Mouse (Mus musculus) T-helper 1 cell (primary cell): ENCODE measurements around the gene Adrb1.

Experiments used
- in situ Hi-C: fragments of 300-600 bp; cut with MboI, MseI; formaldehyde crosslinking; loops from one replicate; pipeline ENCODE4 v1.15.1; 2025; ENCODE audit warnings: high pct_unique_total_duplicates

The Adrb1 gene

DNA sequence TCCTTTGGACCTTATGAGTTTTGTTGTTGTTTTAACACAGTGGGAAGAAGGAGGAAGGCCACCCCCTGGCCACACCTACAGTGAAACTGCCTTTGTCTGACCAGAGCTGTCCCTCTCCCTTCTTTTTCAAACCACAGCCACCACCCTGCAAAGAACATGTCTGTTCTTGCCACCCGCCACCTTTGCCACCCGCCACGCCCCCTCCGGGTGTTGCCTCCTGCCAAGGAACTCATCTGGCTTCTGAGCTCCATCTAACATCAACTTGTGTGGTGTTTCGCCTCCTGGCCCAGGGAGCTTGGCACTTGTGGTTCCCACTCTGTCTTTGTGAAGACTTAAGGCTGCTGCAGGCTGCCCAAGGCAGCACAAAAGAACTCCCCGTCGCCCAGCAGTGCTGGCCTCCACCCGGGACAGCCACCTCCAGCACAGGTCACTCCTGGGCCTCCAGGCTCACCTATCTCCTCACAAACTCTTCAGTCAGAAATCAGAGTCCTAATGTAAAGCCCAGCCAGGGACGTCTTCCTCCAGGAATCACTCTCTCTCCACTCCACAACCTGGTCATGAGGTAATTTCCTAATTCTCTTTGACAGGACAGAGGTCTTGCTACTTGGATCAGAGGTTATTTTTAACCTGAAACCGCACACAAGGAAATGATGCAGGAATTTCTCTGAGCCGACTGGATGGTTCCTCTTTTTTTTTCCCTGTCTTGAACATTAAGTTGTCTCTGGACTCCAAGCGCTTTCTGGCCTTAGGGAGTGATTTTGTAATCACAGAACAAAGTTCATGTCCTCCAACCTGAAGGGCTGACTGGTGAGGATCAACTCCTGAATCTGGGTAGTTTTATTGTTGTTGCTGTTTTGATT, 18.5 kb upstream of the Adrb1 start:
- in situ Hi-C loops, result no loop called here

DNA sequence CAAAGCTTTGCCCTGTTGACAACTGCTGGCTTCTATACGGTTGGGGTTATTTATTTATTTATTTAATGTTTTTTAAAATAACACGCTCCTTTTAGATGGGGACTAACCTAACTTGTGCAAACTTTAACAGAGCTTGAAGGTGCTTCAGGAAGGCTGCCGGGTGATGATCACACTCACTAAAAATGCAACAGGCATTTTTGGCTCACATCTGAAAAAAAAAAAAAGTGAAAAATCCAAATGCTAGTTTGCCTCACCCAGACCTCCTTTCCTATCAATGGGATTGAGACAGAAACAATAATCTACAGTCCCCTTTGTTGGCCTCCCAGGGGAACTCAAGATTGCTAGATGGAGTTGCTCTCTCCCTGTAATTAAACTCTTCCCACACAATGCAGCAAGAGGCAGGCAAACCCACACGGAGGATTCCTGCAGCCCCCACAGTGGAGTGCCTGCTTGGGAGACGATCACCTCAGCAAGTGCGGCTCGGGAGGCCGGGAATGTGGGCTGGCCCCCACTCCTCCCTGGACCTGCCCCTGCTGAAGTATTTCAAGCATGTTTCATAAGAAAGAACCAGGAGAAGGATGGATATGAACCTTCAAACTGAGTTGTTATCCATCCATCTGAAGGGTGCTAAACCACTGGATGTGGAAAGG, 16.8 kb upstream of the Adrb1 start:
- in situ Hi-C loops, result no loop called here

DNA sequence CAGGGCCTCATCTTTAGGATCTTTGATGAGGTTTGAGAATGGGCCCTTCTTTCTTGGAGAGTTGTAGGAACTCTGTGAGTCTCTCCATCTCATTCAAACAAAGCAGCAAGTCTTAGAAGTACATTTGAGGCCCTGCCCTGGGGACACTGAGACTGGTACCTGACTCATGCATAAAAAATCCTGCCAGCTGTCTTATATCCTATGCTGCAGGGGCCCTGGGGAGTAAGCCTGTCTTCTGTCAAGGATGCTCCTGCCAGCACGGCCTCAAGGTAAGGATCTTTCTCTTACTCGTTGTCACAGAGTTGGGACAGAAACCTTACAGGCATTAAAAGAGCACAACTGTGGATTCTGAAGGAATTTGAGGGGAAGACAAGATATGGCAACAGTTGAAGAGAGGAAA, 13.2 kb upstream of the Adrb1 start:
- in situ Hi-C loops, result no loop called here

DNA sequence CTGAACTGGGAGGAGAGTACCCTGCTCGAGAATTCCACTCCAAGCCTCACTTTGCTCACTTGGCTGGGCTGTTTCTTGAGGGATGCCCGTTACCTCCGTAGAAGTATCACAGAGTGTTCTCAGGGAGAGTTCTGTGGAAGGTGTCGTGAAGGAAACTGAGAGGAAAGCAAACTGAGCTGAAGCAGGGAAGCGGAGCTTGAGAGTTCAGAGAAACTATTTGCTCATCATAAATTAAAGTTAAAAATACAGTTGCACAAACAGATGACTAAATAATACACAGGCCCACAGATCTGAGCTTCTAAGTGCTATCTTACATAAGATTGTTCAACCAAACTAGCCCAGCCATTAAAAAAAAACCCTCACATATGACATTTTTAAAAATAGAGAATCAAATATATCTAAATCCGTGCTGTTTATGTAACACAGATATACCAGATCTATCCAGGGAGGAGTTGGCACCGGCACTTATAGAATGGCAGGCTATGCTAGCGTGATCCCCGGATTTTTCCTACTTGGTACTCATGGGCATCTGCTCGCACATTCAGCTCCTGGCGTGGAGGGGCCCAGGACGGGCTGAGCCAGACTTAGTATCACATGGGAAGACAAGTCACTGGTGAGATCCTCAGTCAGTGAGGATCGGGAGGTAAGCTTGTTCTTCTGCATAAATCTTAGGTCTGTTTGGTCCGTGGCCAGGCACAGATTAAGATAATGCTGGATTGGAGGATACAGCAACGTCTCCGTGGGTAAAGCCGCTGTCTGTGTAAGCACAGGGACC, 11.7 kb upstream of the Adrb1 start:
- in situ Hi-C loops, result no loop called here

DNA sequence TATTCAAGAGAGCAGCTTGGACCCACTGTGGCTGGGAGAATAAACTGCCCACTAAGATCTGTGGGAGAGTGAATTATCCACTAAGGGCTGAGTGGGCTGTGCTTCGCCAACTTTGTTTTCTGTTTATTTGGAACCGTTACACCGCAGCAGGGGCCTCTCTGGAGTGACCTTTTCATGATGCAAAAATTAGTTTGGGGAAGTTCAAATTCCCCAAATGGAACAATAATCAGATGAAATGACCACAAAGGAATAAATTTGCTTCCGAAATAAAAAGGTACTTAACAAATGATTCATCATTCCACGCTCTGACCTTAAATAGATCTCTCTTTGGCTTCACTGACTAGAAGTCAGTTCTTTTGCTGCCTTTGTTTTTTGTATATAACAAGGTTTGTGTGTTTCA, 8.4 kb upstream of the Adrb1 start:
- in situ Hi-C loops, result no loop called here

DNA sequence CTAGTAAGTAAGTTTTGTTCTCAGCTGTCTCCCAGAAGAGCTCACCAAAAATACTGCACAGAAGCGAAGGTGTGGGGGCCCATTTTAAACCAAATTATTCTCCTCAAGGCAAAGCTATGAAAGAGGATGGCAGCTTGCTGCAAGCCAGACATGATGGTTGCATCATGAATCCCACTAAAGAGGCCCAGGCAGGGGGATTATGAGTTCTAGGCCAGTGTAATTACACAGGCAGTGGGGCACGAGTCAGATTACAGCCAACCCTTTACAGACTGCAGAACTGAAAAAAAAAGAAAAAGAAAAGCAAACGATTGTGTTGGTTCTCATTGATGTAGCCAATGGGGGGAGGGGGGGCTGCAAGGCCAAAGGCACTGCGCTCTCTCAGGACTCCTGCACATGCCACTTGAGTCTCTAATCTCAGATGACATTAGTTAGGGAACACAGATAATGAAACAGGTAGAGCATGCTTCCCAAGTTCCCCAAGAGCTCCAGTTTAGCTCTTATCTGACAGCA, 7.3 kb upstream of the Adrb1 start:
- in situ Hi-C loops, result no loop called here

DNA sequence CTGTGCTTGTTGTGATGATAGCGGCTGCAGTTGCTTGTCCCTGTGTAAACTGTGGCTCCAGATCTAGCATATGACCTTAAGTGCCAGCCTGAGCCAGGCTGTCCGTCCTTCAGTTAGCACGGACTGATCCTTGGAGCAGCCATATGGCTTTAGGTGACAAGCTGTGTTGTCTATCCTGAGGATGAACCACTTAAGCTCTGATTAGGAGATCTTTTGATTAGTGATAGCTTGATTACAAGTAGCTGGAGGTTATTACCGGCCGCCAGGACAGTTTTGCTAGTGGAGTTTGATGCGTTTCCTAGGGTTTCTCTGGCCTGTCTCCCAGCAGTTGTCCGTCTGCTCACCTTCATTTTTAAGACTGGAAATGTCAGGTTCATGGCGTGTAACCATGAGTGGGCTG, 4.0 kb upstream of the Adrb1 start:
- in situ Hi-C loops, result no loop called here

DNA sequence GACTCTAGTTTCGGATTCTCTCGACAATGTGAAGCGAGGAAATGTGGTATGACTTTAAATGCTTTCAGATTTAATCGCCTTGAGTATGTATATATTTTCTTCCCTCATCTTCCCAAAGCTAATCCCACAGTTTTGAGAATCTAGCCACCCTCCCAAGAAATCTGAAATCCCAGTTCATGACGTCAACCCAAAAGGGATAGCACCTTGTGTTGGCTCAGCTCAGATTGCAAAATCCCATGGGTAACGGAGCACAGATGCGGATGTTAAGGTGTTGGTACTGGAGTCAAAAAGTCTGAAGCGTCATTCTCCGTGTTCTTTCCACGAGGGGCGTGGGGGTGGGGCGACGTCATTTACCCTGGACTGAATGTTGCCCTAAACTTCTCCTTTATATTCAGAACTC, 1.1 kb upstream of the Adrb1 start:
- in situ Hi-C loops, result no loop called here

DNA sequence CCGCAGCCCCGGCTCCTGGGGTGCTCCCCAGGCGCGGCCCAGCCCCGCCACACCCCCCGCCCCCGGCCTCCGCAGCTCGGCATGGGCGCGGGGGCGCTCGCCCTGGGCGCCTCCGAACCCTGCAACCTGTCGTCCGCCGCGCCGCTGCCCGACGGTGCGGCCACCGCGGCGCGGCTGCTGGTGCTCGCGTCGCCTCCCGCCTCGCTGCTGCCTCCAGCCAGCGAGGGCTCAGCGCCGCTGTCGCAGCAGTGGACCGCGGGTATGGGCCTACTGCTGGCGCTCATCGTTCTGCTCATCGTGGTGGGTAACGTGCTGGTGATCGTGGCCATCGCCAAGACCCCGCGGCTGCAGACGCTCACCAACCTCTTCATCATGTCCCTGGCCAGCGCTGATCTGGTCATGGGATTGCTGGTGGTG, 300 bp downstream of the Adrb1 start:
- in situ Hi-C loops, result no loop called here

DNA sequence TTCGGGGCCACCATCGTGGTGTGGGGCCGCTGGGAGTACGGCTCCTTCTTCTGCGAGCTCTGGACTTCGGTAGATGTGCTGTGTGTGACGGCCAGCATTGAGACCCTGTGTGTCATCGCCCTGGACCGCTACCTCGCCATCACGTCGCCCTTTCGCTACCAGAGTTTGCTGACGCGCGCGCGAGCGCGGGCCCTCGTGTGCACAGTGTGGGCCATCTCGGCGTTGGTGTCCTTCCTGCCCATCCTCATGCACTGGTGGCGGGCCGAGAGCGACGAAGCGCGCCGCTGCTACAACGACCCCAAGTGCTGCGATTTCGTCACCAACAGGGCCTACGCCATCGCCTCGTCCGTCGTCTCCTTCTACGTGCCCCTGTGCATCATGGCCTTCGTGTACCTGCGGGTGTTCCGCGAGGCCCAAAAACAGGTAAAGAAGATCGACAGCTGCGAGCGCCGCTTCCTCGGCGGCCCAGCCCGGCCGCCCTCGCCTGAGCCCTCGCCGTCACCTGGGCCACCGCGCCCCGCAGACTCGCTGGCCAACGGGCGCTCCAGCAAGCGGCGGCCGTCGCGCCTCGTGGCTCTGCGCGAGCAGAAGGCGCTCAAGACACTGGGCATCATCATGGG, 822 bp downstream of the Adrb1 start:
- in situ Hi-C loops, result no loop called here

DNA sequence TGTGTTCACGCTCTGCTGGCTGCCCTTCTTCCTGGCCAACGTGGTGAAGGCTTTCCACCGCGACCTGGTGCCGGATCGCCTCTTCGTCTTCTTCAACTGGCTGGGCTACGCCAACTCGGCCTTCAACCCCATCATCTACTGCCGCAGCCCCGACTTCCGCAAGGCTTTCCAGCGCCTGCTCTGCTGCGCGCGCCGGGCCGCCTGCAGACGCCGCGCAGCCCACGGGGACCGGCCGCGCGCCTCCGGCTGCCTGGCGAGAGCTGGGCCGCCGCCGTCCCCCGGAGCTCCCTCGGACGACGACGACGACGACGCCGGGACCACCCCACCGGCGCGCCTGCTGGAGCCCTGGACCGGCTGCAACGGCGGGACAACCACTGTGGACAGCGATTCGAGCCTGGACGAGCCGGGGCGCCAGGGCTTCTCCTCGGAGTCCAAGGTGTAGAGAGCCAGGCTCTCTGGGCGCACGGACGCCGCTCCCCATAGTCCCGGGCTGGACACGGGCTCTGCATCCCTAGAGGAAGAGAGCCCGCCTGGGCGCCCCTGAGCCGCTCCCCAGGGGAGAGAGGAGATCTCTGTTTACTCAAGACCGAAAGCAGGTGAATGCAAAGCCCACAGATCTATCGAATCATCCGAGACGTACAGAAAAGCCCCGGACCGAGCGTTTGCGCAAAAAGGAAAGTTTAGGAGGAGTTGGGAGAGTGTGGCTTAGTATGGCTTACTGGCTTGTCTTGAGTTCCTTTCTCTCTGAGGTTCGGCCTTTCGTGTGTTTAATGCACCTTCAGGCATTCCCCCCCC, 1.5 kb downstream of the Adrb1 start:
- in situ Hi-C loops, result no loop called here

DNA sequence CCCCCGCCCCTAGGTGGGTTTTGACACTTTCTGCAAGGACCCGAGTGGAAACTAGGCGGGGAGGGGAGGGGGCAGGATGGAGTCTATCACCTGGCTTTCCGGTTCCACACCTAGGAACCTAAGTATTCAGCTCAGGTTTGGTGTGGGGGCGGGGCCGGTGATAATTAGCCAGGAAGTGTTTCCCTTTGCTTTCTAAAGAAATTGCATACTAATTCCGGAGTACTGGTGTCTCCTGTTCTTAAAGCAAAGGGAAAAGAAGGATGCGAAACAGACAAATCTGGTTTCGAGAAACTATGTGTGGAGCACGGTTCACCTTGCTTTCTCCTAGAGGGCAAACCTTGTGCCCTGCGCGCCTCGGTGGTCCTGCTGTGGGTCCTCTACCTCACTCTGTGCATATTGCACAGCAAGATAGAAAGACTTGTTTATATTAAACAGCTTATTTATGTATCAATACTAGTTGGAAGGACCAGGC, 2.2 kb downstream of the Adrb1 start:
- in situ Hi-C loops, result no loop called here

DNA sequence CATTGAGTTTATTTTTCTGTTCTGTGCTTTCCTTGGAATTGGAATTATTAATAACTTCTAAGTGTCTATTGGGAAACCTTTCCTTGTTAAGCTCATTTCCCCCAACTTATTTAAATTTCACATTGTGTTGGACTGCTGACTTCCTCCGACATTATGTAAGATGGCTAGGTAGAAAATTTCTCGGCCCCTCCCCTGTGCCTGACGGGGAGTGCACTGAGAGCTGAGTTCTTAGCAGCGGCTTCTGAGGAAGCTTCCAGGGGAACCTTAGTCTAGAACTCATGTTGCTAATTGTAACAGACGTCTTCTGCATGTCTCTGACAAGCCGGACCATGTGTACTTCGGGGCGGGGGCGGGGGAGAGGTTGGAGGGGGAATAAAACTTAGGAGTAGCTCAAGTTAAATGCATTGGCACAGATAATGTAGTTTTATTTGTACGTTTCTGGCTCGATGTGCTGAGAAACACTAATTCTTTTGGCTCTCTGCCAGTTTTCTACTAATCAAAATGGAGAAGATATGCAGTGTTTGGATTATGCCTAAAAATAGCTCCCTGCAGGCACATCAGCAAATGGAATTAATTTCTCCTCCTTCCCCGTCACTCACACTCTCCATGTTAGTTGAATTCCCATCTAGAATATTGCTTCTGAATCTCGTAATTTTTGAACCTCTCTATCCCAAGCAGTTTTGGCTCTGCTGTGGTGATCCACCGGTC, 5.3 kb downstream of the Adrb1 start:
- in situ Hi-C loops, result no loop called here

DNA sequence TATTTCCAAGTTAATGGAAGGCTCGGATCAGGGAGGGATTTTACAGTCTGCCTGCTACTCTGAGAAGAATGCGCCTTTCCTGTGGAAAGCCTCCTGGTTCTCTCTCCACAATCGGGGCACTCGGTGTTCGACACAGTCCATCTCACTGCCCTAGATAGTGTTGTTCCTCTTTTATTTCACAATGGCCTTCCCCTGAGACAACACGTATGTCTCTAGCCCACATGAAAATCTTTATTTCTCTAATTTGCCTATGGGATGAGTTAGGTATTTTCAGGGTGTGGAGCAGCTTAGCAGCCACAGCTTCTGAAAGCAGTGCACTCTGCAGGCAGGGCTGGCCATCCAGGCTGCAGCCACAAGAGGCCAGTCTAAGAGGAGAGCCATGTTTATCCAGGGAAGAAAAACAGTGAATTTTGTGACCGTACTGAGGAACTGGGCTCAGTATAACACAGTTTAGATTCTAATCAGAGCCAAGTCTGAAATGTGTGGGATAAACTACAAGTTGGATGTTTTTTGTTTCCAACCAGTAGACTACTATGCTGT, 12.1 kb downstream of the Adrb1 start:
- in situ Hi-C loops, result no loop called here

DNA sequence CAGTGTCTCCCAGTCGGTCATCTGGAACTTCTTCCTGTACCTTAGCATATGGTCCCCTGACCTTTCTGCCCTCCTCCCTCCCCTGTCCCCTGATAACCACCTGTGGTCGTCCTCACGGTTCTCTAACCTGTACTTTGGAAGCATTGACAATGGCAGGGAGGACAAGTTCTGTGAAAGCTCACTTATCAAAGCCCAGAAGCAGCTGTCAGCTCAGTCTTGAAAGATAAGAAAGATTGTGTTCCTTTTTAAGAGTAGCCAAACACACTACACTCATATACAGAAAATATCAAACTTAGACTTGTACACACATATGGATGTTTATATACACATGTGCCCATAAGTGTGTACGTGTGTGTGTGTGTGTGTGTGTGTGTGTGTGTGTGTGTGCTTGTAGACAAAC, 13.7 kb downstream of the Adrb1 start:
- in situ Hi-C loops, result no loop called here

DNA sequence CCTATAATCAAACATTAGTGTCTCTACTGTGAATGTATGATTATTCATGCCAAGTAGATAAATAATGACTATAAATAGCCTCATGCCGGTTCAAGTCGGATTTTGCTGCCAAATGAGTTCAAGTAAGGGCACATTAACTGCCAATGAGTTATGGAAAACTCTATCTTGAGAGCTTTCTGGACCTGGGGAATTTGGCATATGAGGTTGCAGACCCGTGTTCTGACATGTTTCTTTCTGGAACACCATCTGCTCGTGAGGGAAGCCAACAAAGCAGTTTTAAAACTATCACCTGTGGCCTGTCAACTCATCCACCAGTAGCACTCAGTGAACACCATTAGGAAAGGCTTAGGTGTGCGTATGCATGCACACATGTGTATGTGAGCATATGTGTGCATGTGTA, 14.3 kb downstream of the Adrb1 start:
- in situ Hi-C loops, result no loop called here

DNA sequence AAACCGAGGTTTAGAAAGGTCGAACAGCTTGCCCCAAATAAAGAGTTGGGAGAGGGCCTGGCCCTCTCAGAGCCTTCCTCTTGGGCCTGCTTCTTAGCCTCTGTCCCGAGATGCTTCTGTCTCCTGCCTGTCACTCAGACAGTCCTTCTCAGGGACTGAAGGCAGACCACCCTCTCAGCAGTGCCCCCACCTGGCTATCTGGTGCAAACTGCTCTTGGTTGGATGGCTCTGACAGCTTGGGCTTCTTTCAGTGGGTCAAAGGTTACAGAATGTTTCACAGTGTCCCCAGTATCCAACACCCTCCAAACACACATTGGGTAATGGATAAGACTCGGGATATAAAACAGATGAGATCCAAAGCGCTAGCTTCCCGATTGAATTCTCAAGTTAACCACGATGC, 23.1 kb downstream of the Adrb1 start:
- in situ Hi-C loops, result no loop called here

DNA sequence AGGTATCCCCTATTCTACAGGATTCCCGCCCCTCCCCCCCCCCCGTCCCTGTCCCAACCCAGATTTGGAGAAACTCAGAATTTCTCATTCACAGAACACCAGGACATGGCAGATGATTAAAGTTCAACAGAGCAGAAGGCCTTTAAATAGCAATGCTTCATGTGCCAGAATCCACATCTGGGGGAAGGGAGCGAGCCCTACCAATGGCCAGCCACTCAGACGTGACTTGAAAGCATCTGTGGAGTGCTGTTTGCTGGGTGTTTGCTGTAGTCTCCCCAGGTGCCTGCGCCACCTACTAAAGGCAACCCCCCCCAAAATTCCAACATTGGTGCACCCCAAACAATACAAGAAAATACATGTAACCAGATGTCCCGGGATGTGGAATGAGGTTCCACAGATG, 23.5 kb downstream of the Adrb1 start:
- in situ Hi-C loops, result no loop called here

DNA sequence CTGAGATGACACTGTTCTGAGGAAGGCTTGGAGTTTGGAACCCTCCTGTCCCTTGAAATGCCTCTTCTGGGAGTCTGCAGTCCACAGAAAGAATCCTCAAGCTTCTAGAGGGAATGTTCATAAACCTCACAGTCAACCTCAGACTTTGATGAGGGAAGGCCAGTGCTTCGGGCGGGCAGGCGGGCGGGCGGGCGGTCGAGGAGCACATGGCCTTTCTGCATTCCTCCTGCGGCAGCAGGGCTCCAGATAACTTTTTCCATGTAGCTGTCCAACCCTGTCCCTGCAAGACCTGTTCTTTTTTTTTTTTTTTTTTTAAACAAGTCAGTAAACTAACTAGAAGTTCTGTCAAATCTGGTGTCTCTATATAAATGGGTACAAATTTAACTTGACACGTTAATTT, 24.6 kb downstream of the Adrb1 start:
- in situ Hi-C loops, result no loop called here

DNA sequence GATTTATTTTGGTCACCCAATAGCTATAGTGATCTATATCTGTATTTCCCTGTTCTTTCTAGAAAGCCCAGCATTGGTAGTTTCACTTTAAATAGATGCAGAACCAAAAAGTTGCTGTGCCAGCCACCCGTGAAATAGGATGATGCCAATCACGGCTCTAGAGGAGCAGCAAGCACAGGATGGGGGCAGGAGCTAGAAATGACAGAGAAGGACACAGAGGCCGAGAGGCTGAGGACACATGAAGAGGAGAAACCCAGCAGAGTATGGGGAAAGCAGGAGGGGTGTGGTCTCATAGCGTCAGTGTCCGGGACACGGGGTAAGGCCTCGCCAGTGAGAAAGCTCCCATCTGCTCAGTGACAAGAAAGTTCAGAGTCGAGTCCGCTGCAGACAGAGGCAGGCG, 25.9 kb downstream of the Adrb1 start:
- in situ Hi-C loops, result no loop called here
